Mouse (Mus musculus) bone marrow macrophage, adult 2 months (primary cell): ENCODE measurements around the gene Acvrl1.

Source experiments
- CTCF ChIP-seq: IDR thresholded peaks from 2 replicates; pipeline ENCODE4 v1.5.1; 2012; ENCODE audit warnings: low read depth, mild to moderate bottlenecking, low read length, moderate library complexity
- POLR2A ChIP-seq: IDR thresholded peaks from 2 replicates; pipeline ENCODE4 v1.6.1; 2012; ENCODE audit warnings: mild to moderate bottlenecking, low read depth, low read length, borderline replicate concordance

DNA sequence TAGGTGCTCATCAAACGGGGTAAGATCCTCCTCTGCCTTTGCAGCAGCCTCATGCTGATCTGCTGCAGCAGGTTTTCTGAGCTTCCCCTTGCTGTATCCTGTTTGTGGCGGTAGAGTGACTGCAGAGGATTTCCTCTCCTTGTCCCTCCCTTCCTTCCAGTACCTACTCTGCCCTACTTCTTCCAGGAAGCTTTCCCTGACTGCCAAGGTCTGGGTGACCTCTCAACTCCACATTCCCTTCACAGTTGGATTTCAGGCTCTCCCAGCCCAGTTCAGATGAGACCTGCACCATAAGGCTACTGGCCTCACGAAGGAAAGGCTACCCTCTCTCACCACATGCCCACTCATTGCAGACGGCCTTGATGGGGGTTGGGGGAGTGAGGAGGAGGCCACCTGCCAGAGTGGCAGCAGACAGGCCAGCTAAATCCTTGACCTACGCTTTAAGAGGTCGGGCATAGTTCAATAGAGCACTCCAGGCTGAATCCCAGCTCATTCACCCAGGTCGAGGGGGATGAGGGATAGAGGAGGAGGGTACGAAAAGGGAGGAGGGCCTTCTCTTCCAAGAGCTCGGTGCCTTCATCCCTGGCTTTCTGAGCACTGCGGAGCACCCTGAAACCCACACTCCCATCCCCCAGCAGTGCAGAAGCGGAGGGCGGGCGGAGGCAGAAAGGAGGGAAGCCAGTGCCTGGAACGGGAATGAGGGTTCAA, 36.0 kb upstream of the Acvrl1 start:
- no peak for TF ChIP-seq POLR2A
- TF ChIP-seq CTCF = no peak
